Mouse (Mus musculus): ENCODE data around the gene B9d2.

DNA sequence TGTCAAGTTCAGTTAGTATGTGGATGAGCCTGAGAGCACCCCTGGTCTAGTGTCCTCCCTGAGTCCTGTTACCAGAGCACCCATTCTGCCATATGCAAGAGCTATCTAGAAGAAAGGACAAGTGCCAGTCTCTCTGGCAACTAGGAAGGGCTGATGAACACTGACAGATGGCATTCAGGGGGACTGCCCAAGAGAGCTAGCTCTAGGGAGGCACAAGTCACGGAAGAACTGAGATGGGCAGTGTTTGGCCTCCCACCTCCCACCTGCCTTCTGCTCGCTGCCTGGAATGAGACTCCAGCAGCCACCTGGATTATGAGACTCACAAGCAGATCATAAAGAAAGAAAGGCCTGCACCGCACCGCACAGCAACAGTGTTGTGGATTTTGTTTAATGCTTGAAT, 40.8 kb upstream of the B9d2 start:
- TF ChIP-seq CTCF (IDR thresholded peaks at IDR 0.05; ENCODE audit: low read depth, low read length) (no peak), POLR2A (IDR thresholded peaks at IDR 0.05; ENCODE audit: extremely low read depth, insufficient read depth, low read length) (no peak)
